ENCODE assay signal across 8 mouse cellular contexts in genomic region chr14:55121947-55122346, GRCm38 (mm10). TPM values are rescaled to one million over a fixed set of nuclear protein-coding genes. Genes with fewer than 3 reads are reported as not detected.
DNase-seq lines count a peak whose midpoint lies in the region; ATAC-seq lines count a peak whose summit lies in the region.

No protein-coding gene starts in this region.

- H3K4me2 ChIP-seq in forebrain, embryonic 13.5 days, result peak overlapping the region; percentile 36
- H3K4me2 ChIP-seq in stomach, embryonic 14.5 days (replicated peaks; ENCODE audit: low read depth, low read length), result peak overlapping the region; percentile 17; the same call in 1 of the 2 replicates

- peak; percentile 71 for ATAC-seq in forebrain, embryonic 13.5 days
- ATAC-seq in megakaryocyte, adult 5-6 weeks (ENCODE audit: poor library complexity, severe bottlenecking), result peak; percentile 70
- ATAC-seq in stomach, embryonic 14.5 days (ENCODE audit: insufficient number of reproducible peaks, insufficient read depth, low FRiP score, low read depth), result peak; percentile 88

- no peaks in the 10 kb centered on the region for H3K9me3 ChIP-seq in forebrain, embryonic 13.5 days (replicated peaks)
- no peaks in the 10 kb centered on the region for H3K9me3 ChIP-seq in stomach, embryonic 14.5 days (ENCODE audit: control insufficient read depth, low read depth, low read length)

- peaks cover 17% of the 10 kb centered on the region for H3K4me1 ChIP-seq in forebrain, embryonic 13.5 days
- peaks cover under 1% of the 10 kb centered on the region; the same call in 1 of the 2 replicates for H3K4me1 ChIP-seq in stomach, embryonic 14.5 days (ENCODE audit: control insufficient read depth, insufficient read depth, low read length)

- no peak overlapping the region for H3K4me3 ChIP-seq in forebrain, embryonic 13.5 days
- no peak overlapping the region for H3K4me3 ChIP-seq in stomach, embryonic 14.5 days (ENCODE audit: low read depth, low read length)

- H3K27me3 ChIP-seq in forebrain, embryonic 13.5 days, result peaks cover 4% of the 10 kb centered on the region; the same call in 1 of the 2 replicates
- H3K27me3 ChIP-seq in stomach, embryonic 14.5 days (ENCODE audit: control insufficient read depth, insufficient read depth, low read length), result no peaks in the 10 kb centered on the region

- DNase-seq in layer of hippocampus, adult 11-12 months (ENCODE audit: low spot score), result peak; percentile 78
- DNase-seq in layer of hippocampus, postnatal 36 days, result no peak
- DNase-seq in cerebellum, adult 11 months, result peak; percentile 90
- DNase-seq in heart, postnatal 10 days, result peak; percentile 86 to 88
- DNase-seq in kidney, postnatal 36 days, result peak; percentile 85 to 94

- WGBS in forebrain, embryonic 13.5 days, result 6% methylated on average over 5 of the region's 5 CpGs
- WGBS in stomach, embryonic 14.5 days, result 3% methylated on average over 5 of the region's 5 CpGs

- H3K9ac ChIP-seq in forebrain, embryonic 13.5 days, result peak overlapping the region; percentile 10; the same call in 1 of the 2 replicates
- no peak overlapping the region for H3K9ac ChIP-seq in stomach, embryonic 14.5 days (replicated peaks; ENCODE audit: low read depth, low read length)

- H3K36me3 ChIP-seq in forebrain, embryonic 13.5 days (ENCODE audit: poor library complexity, severe bottlenecking), result no peaks in the 10 kb centered on the region
- no peaks in the 10 kb centered on the region for H3K36me3 ChIP-seq in stomach, embryonic 14.5 days (ENCODE audit: control insufficient read depth, insufficient read depth, low read length)

- H3K27ac ChIP-seq in forebrain, embryonic 13.5 days, result 0 out of 2 replicates have a peak overlapping the region, but pooled peaks have one; percentile 22
- no peak overlapping the region for H3K27ac ChIP-seq in stomach, embryonic 14.5 days (ENCODE audit: low read length)

- intact Hi-C loops in heart, postnatal 10 days (cut with DNase I), result loop anchor here (1.0 to 5.0 kb wide), 2 partner anchors 39 to 315 kb away; no protein-coding TSS in a partner anchor

RNA-seq across cellular contexts. Expression of gene Jph4, which starts 5.2 kb away (rescaled TPM):
- 100 to 1,000 TPM; 447 to 471 TPM for total RNA-seq in layer of hippocampus, postnatal 36 days (2021)
- polyA plus RNA-seq in forebrain, embryonic 13.5 days (2015; fragmentation: Nextera tagmentation; extraction: Ambion mirVana), result 17.5 and 17.7 TPM in 2 replicates
- under 1 TPM; 0.12 to 0.15 TPM for total RNA-seq in heart, postnatal 10 days (2021)
- not detected in 2 replicates for total RNA-seq in megakaryocyte, adult 5-6 weeks (2015)
- not detected in 2 replicates for total RNA-seq in megakaryocyte, adult 5-6 weeks (2017)
- 2.6 and 2.7 TPM in 2 replicates for polyA plus RNA-seq in stomach, embryonic 14.5 days (2014; fragmentation: Nextera tagmentation; extraction: Ambion mirVana)

RNA-seq across cellular contexts. Expression of gene Ap1g2, which starts 15.6 kb away (rescaled TPM):
- total RNA-seq in layer of hippocampus, postnatal 36 days (2021), result 10 to 100 TPM; 17.4 to 19.2 TPM
- 9.7 and 9.8 TPM in 2 replicates for polyA plus RNA-seq in forebrain, embryonic 13.5 days (2015; fragmentation: Nextera tagmentation; extraction: Ambion mirVana)
- total RNA-seq in heart, postnatal 10 days (2021), result 1 to 10 TPM; 5.5 to 5.7 TPM
- 43.2 and 46.7 TPM in 2 replicates for total RNA-seq in megakaryocyte, adult 5-6 weeks (2015)
- total RNA-seq in megakaryocyte, adult 5-6 weeks (2017), result 11.8 and 18.3 TPM in 2 replicates
- 28.7 and 30.8 TPM in 2 replicates for polyA plus RNA-seq in stomach, embryonic 14.5 days (2014; fragmentation: Nextera tagmentation; extraction: Ambion mirVana)

RNA-seq across cellular contexts. Expression of gene Thtpa, which starts 27.4 kb away (rescaled TPM):
- 10 to 100 TPM; 18.2 to 19.6 TPM for total RNA-seq in layer of hippocampus, postnatal 36 days (2021)
- polyA plus RNA-seq in forebrain, embryonic 13.5 days (2015; fragmentation: Nextera tagmentation; extraction: Ambion mirVana), result 39.0 and 42.0 TPM in 2 replicates
- 10 to 100 TPM; 11.3 to 13.8 TPM for total RNA-seq in heart, postnatal 10 days (2021)
- total RNA-seq in megakaryocyte, adult 5-6 weeks (2015), result 5.4 and 6.9 TPM in 2 replicates
- 5.9 and 7.2 TPM in 2 replicates for total RNA-seq in megakaryocyte, adult 5-6 weeks (2017)
- 19.8 and 25.0 TPM in 2 replicates for polyA plus RNA-seq in stomach, embryonic 14.5 days (2014; fragmentation: Nextera tagmentation; extraction: Ambion mirVana)

RNA-seq across cellular contexts. Expression of gene Zfhx2, which starts 29.8 kb away (rescaled TPM):
- total RNA-seq in layer of hippocampus, postnatal 36 days (2021), result 10 to 100 TPM; 52.0 to 64.3 TPM
- polyA plus RNA-seq in forebrain, embryonic 13.5 days (2015; fragmentation: Nextera tagmentation; extraction: Ambion mirVana), result 26.7 and 28.0 TPM in 2 replicates
- total RNA-seq in heart, postnatal 10 days (2021), result 1 to 10 TPM; 2.2 to 3.4 TPM
- total RNA-seq in megakaryocyte, adult 5-6 weeks (2015), result 2.0 and 2.1 TPM in 2 replicates
- total RNA-seq in megakaryocyte, adult 5-6 weeks (2017), result 1.1 and 1.3 TPM in 2 replicates
- polyA plus RNA-seq in stomach, embryonic 14.5 days (2014; fragmentation: Nextera tagmentation; extraction: Ambion mirVana), result 6.0 and 6.6 TPM in 2 replicates

Comparison
In these comparisons a context has a peak if more than half of its experiments do, and no peak if none do; other contexts are left out.
1. DNase-seq: peak in layer of hippocampus, adult 11-12 months (single experiment), cerebellum, adult 11 months (single experiment), heart, postnatal 10 days (2 of 2) and kidney, postnatal 36 days (2 of 2); none in layer of hippocampus, postnatal 36 days (0 of 2).
2. RNA of gene Jph4, which starts 5.2 kb away (total RNA-seq): 447 to 471 TPM in layer of hippocampus, postnatal 36 days; 0.12 to 0.15 TPM in heart, postnatal 10 days and not detected in megakaryocyte, adult 5-6 weeks; every median in the first group is over 100 times any median in the second.
3. Peak in every context shown above with its lines, with median percentiles within 50 percentile points of each other: ATAC-seq.